15 mouse cellular contexts compared by ENCODE assay signal in the genomic region with DNA sequence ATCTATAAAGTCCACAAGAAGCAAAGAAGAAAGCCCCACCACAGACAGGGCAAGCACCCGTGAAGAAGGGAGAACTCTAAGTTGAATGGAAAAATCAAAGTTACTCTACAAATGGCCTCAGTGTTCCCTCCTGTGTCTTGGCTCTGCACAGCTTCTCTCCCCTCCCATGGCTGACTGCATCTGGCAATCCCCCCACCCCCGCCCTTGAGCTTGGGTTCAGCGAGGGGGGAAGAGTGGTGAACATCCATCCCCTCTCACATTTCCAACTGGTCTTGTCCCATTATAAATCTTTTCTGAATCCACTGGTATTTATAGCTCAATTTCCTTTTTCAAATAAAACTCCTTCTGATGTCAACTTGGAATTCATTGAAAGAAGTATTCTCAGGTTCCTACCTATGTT.
"Had no signal": no experiment of that assay in that cellular context is flagged by ENCODE, and none has a peak within 500 bp of the region (broad histone marks: within the 10 kb centered on the region; RNA-seq: fewer than 3 reads in every experiment).

No protein-coding gene starts in this region.

- DNase-seq: retina, postnatal 1 day; right cerebral cortex, adult 18-20 months; right cerebral cortex, postnatal 14 days; right cerebral cortex, postnatal 25 days; right cerebral cortex, postnatal 4 days; spleen, adult 18-20 months; thymus, adult 18-20 months; thymus, adult 2 months; thymus, postnatal 14 days; thymus, postnatal 25 days; thymus, postnatal 36 days; thymus, postnatal 4 days had no signal

- H3K4me1 ChIP-seq: neural tube, embryonic 15.5 days; stomach, embryonic 15.5 days had no signal

- H3K9me3 ChIP-seq: neural tube, embryonic 15.5 days; stomach, embryonic 15.5 days had no signal

- H3K27ac ChIP-seq: neural tube, embryonic 15.5 days; stomach, embryonic 15.5 days; stomach, postnatal 0 days had no signal

- H3K4me3 ChIP-seq: neural tube, embryonic 15.5 days; stomach, embryonic 15.5 days had no signal

- H3K9ac ChIP-seq: neural tube, embryonic 15.5 days; stomach, embryonic 15.5 days had no signal

- H3K4me2 ChIP-seq: neural tube, embryonic 15.5 days; stomach, embryonic 15.5 days had no signal

- H3K27me3 ChIP-seq: neural tube, embryonic 15.5 days; stomach, embryonic 15.5 days had no signal

- H3K36me3 ChIP-seq: neural tube, embryonic 15.5 days; stomach, embryonic 15.5 days had no signal
